Mouse (Mus musculus) embryonic facial prominence, embryonic 13.5 days (tissue): ENCODE results near the gene Cfap97d1. TPM values are rescaled to one million over a fixed set of nuclear protein-coding genes. Genes with fewer than 3 reads are reported as not detected.

Experiments used
- ATAC-seq: fragments of 200-750 bp; cut with Nextera tagmentation; 2 replicates; pipeline ENCODE4 v1.8.0; 2017; ENCODE audit warnings: low read depth; ENCODE audit not compliant: insufficient number of reproducible peaks, insufficient read depth, low FRiP score, low TSS enrichment
- H3K27ac ChIP-seq: fragments of 300-500 bp; sonication (generic); 2 replicates; pipeline ENCODE4 v1.5.1; 2015; ENCODE audit warnings: moderate library complexity, mild to moderate bottlenecking, inconsistent platforms
- H3K27me3 ChIP-seq: fragments of 300-500 bp; sonication (generic); 2 replicates; pipeline ENCODE4 v1.6.1; 2015; ENCODE audit warnings: mild to moderate bottlenecking, inconsistent platforms
- H3K36me3 ChIP-seq: fragments of 300-500 bp; sonication (generic); 2 replicates; pipeline ENCODE4 v1.6.1; 2015; ENCODE audit warnings: mild to moderate bottlenecking, inconsistent platforms
- H3K4me1 ChIP-seq: fragments of 300-500 bp; sonication (generic); 2 replicates; pipeline ENCODE4 v1.6.1; 2015; ENCODE audit warnings: inconsistent platforms
- H3K4me2 ChIP-seq: fragments of 300-500 bp; sonication (generic); 2 replicates; pipeline ENCODE4 v1.6.1; 2015; ENCODE audit warnings: moderate library complexity, mild to moderate bottlenecking, inconsistent platforms
- H3K4me3 ChIP-seq: fragments of 300-500 bp; sonication (generic); 2 replicates; pipeline ENCODE4 v1.5.1; 2015; ENCODE audit warnings: mild to moderate bottlenecking, inconsistent platforms
- H3K9ac ChIP-seq: fragments of 300-500 bp; sonication (generic); 2 replicates; pipeline ENCODE4 v1.6.1; 2015; ENCODE audit warnings: mild to moderate bottlenecking, inconsistent platforms
- H3K9me3 ChIP-seq: fragments of 300-500 bp; sonication (generic); 2 replicates; pipeline ENCODE4 v1.6.1; 2016; ENCODE audit warnings: inconsistent platforms
- WGBS: fragments of 180-500 bp; shearing (Covaris S2); methylation state at CpG from one replicate; pipeline ENCODE4 v1.1.7; 2015; ENCODE audit warnings: mixed read lengths; 5-methylcytosine and 5-hydroxymethylcytosine counted together
- polyA plus RNA-seq: library from polyadenylated mRNA; unstranded; fragments of >200 nt; fragmentation: Nextera tagmentation; extraction: Ambion mirVana; gene quantifications from 2 replicates; pipeline ENCODE4 v1.2.1, GENCODE M21; 2015

Cfap97d1 gene
- polyA plus RNA-seq, 1 experiment from 2014 or later: not detected

DNA sequence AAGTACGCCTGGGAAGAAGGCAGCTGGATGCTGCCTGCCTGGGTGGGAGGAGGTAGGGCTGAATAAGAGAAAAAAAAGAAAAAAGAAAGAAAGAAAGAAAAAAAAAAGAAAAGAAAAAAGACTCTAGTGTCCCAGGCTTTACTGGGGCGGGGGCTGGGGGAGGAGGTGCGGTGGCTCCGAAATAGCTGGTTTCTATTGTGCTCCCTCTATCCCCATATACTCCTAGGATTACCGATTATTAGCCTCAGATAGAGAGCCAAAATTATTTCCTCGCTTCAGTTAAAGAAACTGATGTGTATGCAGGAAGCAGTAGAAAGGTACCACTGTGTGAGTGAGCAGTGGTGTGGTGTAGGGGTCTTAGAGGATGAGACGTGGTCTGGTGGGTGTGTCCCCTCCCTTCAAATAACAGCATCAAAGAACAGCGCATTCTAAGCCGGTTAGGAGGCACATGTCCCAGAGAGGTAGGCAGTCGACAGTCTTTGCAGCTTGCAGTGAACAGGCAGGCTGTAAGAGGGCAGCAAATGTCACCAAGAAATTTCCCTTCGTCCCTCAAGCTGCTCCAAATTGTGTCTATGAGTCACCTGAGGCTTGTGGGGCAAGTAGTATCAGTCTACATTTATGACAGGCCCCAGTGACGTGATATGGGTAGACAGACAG lies 43.4 kb downstream of the Cfap97d1 start:
- H3K9me3 ChIP-seq: no peaks in the 10 kb centered on the region
- H3K4me2 ChIP-seq: peak overlapping the region; percentile 92
- H3K9ac ChIP-seq: peak overlapping the region; percentile 75
- 0 out of 2 replicates have a peak, but pooled peaks cover 12% of the 10 kb centered on the region for H3K27me3 ChIP-seq
- ATAC-seq: 0 out of 2 replicates have a peak, but pooled peaks have one; percentile 17
- WGBS: 6% methylated on average over 12 of the region's 12 CpGs
- no peak overlapping the region for H3K27ac ChIP-seq
- H3K4me3 ChIP-seq: peak overlapping the region; percentile 64
- peaks cover 14% of the 10 kb centered on the region; the same call in 1 of the 2 replicates for H3K4me1 ChIP-seq
- H3K36me3 ChIP-seq: no peaks in the 10 kb centered on the region

DNA sequence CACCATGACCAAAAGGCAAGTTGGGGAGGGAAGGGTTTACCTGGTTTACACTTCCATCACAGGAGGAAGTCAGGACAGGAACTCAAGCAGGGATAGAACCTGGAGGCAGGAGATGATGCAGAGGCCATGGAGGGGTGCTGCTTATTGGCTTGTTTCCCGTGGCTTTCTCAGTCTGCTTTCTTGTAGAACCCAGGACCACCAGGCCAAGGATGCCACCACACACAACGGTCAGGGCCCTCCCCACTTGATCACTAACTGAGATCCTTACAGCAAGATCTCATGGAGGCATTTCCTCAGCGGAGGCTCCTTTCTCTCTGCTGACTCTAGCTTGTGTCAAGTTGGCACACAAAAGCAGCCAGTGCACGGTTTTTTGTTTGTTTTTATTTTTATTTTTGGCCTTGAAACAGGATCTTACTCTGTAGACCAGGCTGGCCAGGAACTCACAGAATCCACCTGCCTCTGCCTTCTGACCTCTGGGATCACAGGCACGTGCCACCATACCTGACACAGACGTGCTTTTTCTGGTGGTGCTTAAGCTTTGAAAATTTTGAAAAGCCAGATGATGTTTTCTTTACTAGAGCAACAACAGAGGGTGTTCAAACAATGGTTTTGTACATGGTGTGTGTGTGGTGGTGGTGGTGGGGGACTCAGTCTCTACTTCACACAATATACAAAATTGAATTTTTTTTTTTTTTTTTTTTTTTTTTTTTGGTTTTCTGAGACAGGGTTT lies 44.2 kb downstream of the Cfap97d1 start, which contains the start of gene Mpp3:
Mpp3 (minus strand) TSS at position 375 of the 730 bp plus-strand sequence.
- peaks cover 14% of the 10 kb centered on the region; the same call in 1 of the 2 replicates for H3K4me1 ChIP-seq

DNA sequence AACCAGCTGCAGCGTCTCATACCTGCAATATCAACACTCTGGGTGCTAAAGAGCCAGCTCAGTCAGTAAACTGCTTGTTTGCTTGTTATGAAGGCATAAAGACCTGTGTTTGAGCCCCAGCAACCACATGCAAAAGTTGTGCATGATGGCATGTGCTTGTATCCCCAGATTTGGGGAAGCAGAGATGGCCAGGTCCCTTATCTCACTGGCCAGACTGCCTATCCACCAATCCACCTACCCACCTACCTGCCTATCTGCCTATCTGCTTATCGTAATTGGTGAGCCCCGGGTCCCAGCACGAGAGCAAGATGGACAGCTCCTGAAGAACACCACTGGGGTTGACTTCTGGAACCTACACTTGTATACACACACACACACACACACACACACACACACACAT lies 45.2 kb downstream of the Cfap97d1 start:
- no peak overlapping the region for H3K9ac ChIP-seq
- H3K27ac ChIP-seq: no peak overlapping the region
- 0 out of 2 replicates have a peak, but pooled peaks cover 12% of the 10 kb centered on the region for H3K27me3 ChIP-seq
- WGBS: 75% methylated on average over 4 of the region's 4 CpGs
- H3K36me3 ChIP-seq: no peaks in the 10 kb centered on the region
- H3K9me3 ChIP-seq: no peaks in the 10 kb centered on the region
- ATAC-seq: no peak
- no peak overlapping the region for H3K4me3 ChIP-seq
- peaks cover 14% of the 10 kb centered on the region; the same call in 1 of the 2 replicates for H3K4me1 ChIP-seq
- no peak overlapping the region for H3K4me2 ChIP-seq

More for the DNA sequence above, 44.2 kb downstream of the Cfap97d1 start, which contains the start of gene Mpp3:
- Histone ChIP-seq H3K4me3 (peak within 1 kb of the TSS; percentile 64), H3K4me2 (peak within 1 kb of the TSS; percentile 92), H3K27me3 (0 out of 2 replicates have a peak, but pooled peaks cover 12% of the 10 kb centered on the region), H3K36me3 (no peaks in the 10 kb centered on the region), H3K9ac (peak within 1 kb of the TSS; percentile 75), H3K27ac (no peak within 1 kb of the TSS), H3K9me3 (no peaks in the 10 kb centered on the region)
- WGBS: 75% methylated on average over 6 of the region's 6 CpGs
- no peak for ATAC-seq

DNA sequence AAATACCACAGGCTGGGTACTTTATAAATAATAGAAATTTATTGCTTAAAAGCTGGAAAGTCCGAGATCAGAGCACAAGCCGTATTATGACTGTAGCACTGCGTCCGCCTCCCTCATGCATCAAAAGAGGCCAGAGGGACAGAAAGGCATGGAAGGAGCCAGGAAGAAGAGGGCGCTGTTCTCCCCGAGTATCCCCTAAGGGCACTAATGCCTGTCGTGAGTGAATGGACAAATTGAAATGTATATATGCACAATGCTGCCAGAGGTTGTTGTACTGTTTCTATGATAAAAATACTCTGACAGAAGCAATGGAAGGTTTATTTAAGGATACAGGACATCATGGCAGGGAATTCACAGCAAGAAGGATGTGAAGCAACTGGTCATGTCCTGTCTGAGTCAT lies 45.9 kb downstream of the Cfap97d1 start:
- no peak for ATAC-seq

GRCm38 (mm10) chr11:102031149-102031548 lies 47.1 kb downstream of the Cfap97d1 start:
- no peak overlapping the region for H3K4me2 ChIP-seq
- peaks cover 15% of the 10 kb centered on the region; the same call in 1 of the 2 replicates for H3K4me1 ChIP-seq
- H3K36me3 ChIP-seq: no peaks in the 10 kb centered on the region
- WGBS: 78% methylated on average over 7 of the region's 7 CpGs
- no peak overlapping the region for H3K4me3 ChIP-seq
- H3K27ac ChIP-seq: no peak overlapping the region
- no peak overlapping the region for H3K9ac ChIP-seq
- H3K9me3 ChIP-seq: no peaks in the 10 kb centered on the region
- ATAC-seq: no peak
- 0 out of 2 replicates have a peak, but pooled peaks cover 5% of the 10 kb centered on the region for H3K27me3 ChIP-seq

More for the DNA sequence above, 45.9 kb downstream of the Cfap97d1 start:
- H3K4me2 ChIP-seq: no peak overlapping the region
- H3K27me3 ChIP-seq: 0 out of 2 replicates have a peak, but pooled peaks cover 12% of the 10 kb centered on the region
- no peak overlapping the region for H3K4me3 ChIP-seq
- 36% methylated on average over 7 of the region's 7 CpGs for WGBS
- no peaks in the 10 kb centered on the region for H3K36me3 ChIP-seq
- peaks cover 18% of the 10 kb centered on the region; the same call in 1 of the 2 replicates for H3K4me1 ChIP-seq
- no peaks in the 10 kb centered on the region for H3K9me3 ChIP-seq
- no peak overlapping the region for H3K27ac ChIP-seq
- no peak overlapping the region for H3K9ac ChIP-seq

- Histone ChIP-seq H3K4me1 (peaks cover 6% of the 10 kb centered on the region; the same call in 1 of the 2 replicates), H3K27me3 (peaks cover 7% of the 10 kb centered on the region), H3K4me2 (no peak overlapping the region), H3K27ac (no peak overlapping the region), H3K9ac (no peak overlapping the region), H3K4me3 (no peak overlapping the region), H3K36me3 (no peaks in the 10 kb centered on the region), H3K9me3 (no peaks in the 10 kb centered on the region)
- 77% methylated on average over 12 of the region's 12 CpGs for WGBS
- no peak for ATAC-seq
These were observed 49.0 kb downstream of the Cfap97d1 start for GRCm38 (mm10) chr11:102033055-102033591.

DNA sequence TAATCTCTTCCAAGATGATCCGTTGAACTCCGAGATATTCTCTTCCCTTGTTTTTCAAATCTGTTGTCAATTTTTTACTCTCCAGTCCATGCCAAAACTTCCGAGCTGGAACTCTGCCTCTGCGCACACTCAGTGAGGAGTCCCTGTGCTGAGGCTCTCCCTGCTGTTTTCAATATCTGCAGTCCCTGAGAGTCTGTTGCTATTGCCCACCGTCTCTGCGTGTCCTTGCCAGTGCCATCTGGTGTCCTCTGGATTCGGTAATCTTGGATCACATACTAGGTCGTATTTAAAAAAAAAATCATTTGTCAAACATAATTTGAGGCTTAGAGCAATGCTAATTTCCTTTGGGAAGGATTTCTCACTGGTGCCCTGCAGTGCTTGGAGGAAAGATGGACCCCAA lies 50.8 kb downstream of the Cfap97d1 start:
- Histone ChIP-seq H3K9ac (no peak overlapping the region), H3K4me1 (peaks cover 6% of the 10 kb centered on the region; the same call in 1 of the 2 replicates), H3K36me3 (no peaks in the 10 kb centered on the region), H3K4me2 (no peak overlapping the region), H3K27ac (no peak overlapping the region), H3K27me3 (peaks cover 4% of the 10 kb centered on the region), H3K4me3 (no peak overlapping the region), H3K9me3 (no peaks in the 10 kb centered on the region)
- ATAC-seq: no peak
- 39% methylated on average over 8 of the region's 8 CpGs for WGBS

GRCm38 (mm10) chr11:102035456-102035960 lies 51.4 kb downstream of the Cfap97d1 start:
- Histone ChIP-seq H3K9me3 (no peaks in the 10 kb centered on the region), H3K27me3 (peaks cover 4% of the 10 kb centered on the region), H3K36me3 (no peaks in the 10 kb centered on the region), H3K4me2 (no peak overlapping the region), H3K9ac (no peak overlapping the region), H3K4me3 (no peak overlapping the region), H3K4me1 (peaks cover 6% of the 10 kb centered on the region; the same call in 1 of the 2 replicates), H3K27ac (no peak overlapping the region)
- WGBS: 78% methylated on average over 5 of the region's 5 CpGs
- ATAC-seq: no peak

GRCm38 (mm10) chr11:102036336-102036735 lies 52.3 kb downstream of the Cfap97d1 start:
- 83% methylated on average over 7 of the region's 7 CpGs for WGBS
- Histone ChIP-seq H3K4me2 (no peak overlapping the region), H3K36me3 (no peaks in the 10 kb centered on the region), H3K27ac (no peak overlapping the region), H3K27me3 (peaks cover 4% of the 10 kb centered on the region), H3K9me3 (0 out of 2 replicates have a peak, but pooled peaks cover 2% of the 10 kb centered on the region), H3K9ac (no peak overlapping the region), H3K4me3 (no peak overlapping the region), H3K4me1 (peaks cover 6% of the 10 kb centered on the region; the same call in 1 of the 2 replicates)
- no peak for ATAC-seq

GRCm38 (mm10) chr11:102037789-102038188 lies 53.7 kb downstream of the Cfap97d1 start:
- Histone ChIP-seq H3K27ac (no peak overlapping the region), H3K9me3 (0 out of 2 replicates have a peak, but pooled peaks cover 2% of the 10 kb centered on the region), H3K36me3 (no peaks in the 10 kb centered on the region), H3K27me3 (peaks cover 4% of the 10 kb centered on the region), H3K4me3 (no peak overlapping the region), H3K4me1 (peaks cover 6% of the 10 kb centered on the region; the same call in 1 of the 2 replicates), H3K9ac (no peak overlapping the region), H3K4me2 (no peak overlapping the region)
- ATAC-seq: no peak
- 83% methylated on average over 6 of the region's 6 CpGs for WGBS

- peaks cover 5% of the 10 kb centered on the region; the same call in 1 of the 2 replicates for H3K4me1 ChIP-seq
- no peak for ATAC-seq
These were observed 55.5 kb downstream of the Cfap97d1 start for GRCm38 (mm10) chr11:102039487-102040137.

More at GRCm38 (mm10) chr11:102039487-102040137, 55.5 kb downstream of the Cfap97d1 start:
- Histone ChIP-seq H3K27ac (no peak overlapping the region), H3K9ac (no peak overlapping the region), H3K4me2 (no peak overlapping the region), H3K9me3 (0 out of 2 replicates have a peak, but pooled peaks cover 2% of the 10 kb centered on the region), H3K4me3 (no peak overlapping the region), H3K36me3 (no peaks in the 10 kb centered on the region), H3K27me3 (peaks cover 4% of the 10 kb centered on the region)
- 66% methylated on average over 13 of the region's 13 CpGs for WGBS
